Mouse (Mus musculus) v-Abl transformed pro-B cells (cell line): ENCODE results near the gene Olfr1214.
"Not testable (repeated sequence)": the region's sequence is repeated elsewhere in the genome, so short reads cannot be mapped to it uniquely, and the experiment has no call there.

ENCODE experiments used
- in situ Hi-C, 2 experiments: fragments of 400-800 bp; cut with MboI; formaldehyde crosslinking; loops; one replicate each; pipeline ENCODE4 v1.15.1; 2025; ENCODE audit not compliant: unreplicated experiment in 2 of 2

The Olfr1214 gene

GRCm38 (mm10) chr2:88992553-88992952, at the start of gene Olfr1214:
Gene Olfr1214 (minus strand): TSS chr2:88992653.
- in situ Hi-C loops, result no loop called here

- in situ Hi-C loops, result no loop called here
Observed at GRCm38 (mm10) chr2:89031965-89032364, 39.5 kb upstream of the Olfr1214 start, which contains the start of gene Olfr1217. Gene Olfr1217 (minus strand): TSS chr2:89032065.

DNA sequence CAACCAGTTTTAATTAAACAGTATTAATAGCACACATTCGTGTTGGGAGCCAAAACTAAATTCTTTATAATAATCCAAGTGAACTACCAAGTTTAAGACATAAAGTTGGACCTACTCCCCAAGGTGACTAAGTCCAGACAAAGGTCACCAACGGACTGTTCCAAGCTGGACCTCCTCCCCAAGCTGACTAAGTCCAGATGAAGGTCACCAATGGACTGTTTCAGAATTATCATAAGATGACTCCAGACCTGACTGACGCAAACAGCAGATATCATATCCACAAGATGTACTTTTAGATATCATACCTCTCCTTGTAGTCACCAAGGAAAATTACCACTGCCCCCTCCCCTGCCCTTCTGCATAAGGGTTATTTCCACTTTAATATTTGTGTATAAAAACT, 29.0 kb upstream of the Olfr1214 start:
- in situ Hi-C loops, result not testable (repeated sequence)

GRCm38 (mm10) chr2:89018240-89018639, 25.8 kb upstream of the Olfr1214 start, which contains the start of gene Olfr1216:
Gene Olfr1216 (minus strand): TSS chr2:89018340.
- in situ Hi-C loops, result no loop called here

GRCm38 (mm10) chr2:89006873-89007272, 14.4 kb upstream of the Olfr1214 start, which contains the start of gene Olfr1215:
Gene Olfr1215 (minus strand): TSS chr2:89006973.
- in situ Hi-C loops, result no loop called here

DNA sequence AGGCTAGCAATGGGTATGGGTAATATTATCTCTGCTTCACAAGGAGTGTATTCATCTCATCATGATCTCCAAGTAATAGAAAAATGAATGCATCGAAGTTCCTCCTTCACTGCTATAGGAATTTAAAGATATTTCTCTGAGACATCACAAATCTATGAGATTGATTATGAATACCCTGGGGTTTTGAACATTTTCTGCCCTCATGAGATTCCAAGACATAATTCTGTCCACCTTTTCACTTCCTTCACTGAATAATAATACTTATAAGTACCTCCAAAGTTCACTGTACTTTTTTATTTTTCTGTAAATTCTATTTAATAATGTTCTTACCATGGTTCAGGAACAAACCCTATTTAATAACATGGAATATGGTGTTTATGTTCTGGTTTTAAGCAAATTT, 12.3 kb downstream of the Olfr1214 start, which contains the start of gene Gm13762:
Gm13762 (minus strand) TSS at position 101 of the 400 bp plus-strand sequence.
- in situ Hi-C loops, result no loop called here

- in situ Hi-C loops, result no loop called here
Observed at GRCm38 (mm10) chr2:88953669-88954068, 38.8 kb downstream of the Olfr1214 start, which contains the start of gene Olfr1212. Gene Olfr1212 (plus strand): TSS chr2:88953969.

- in situ Hi-C loops, result no loop called here
Observed at GRCm38 (mm10) chr2:88938011-88938410, 54.4 kb downstream of the Olfr1214 start, which contains the start of gene Olfr1211. Gene Olfr1211 (minus strand): TSS chr2:88938111.
